Mouse (Mus musculus) common myeloid progenitor, adult 5-6 weeks (primary cell): ENCODE data around the gene Kirrel. TPM values are rescaled to one million over a fixed set of nuclear protein-coding genes. Genes with fewer than 3 reads are reported as not detected.
"Not testable (repeated sequence)": the region's sequence is repeated elsewhere in the genome, so short reads cannot be mapped to it uniquely, and the experiment has no call there.

Experiments used
- ATAC-seq: replicated peaks from 2 replicates; pipeline ENCODE4 v1.8.0; 2016; ENCODE audit warnings: low read depth, mild to moderate bottlenecking, moderate TSS enrichment, inconsistent platforms; ENCODE audit not compliant: poor library complexity, severe bottlenecking
- total RNA-seq: library from RNA; stranded (forward); fragments of 200-1000, 187-1606 nt; gene quantifications from 2 replicates; pipeline ENCODE4 v1.2.3, GENCODE M21; 2017

The Kirrel gene
- total RNA-seq, 1 experiment from 2014 or later = 0.41 TPM

GRCm38 (mm10) chr3:87149425-87149824 is 25.1 kb downstream of the Kirrel start:
- ATAC-seq = no peak

- 0 out of 2 replicates have a peak, but pooled peaks have one; percentile 29 for ATAC-seq
Observed at GRCm38 (mm10) chr3:87144476-87145240, 29.9 kb downstream of the Kirrel start.

- no peak for ATAC-seq
Observed at GRCm38 (mm10) chr3:87140284-87140683, 34.3 kb downstream of the Kirrel start.

GRCm38 (mm10) chr3:87136782-87137181 is 37.8 kb downstream of the Kirrel start:
- ATAC-seq = no peak

GRCm38 (mm10) chr3:87134951-87135350 is 39.6 kb downstream of the Kirrel start:
- no peak for ATAC-seq

GRCm38 (mm10) chr3:87131694-87132347 is 42.7 kb downstream of the Kirrel start:
- no peak for ATAC-seq

GRCm38 (mm10) chr3:87130933-87131332 is 43.6 kb downstream of the Kirrel start:
- no peak for ATAC-seq

- no peak for ATAC-seq
Observed at GRCm38 (mm10) chr3:87123795-87124194, 50.8 kb downstream of the Kirrel start.

GRCm38 (mm10) chr3:87118214-87118613 is 56.3 kb downstream of the Kirrel start:
- ATAC-seq = no peak

GRCm38 (mm10) chr3:87117632-87118031 is 56.9 kb downstream of the Kirrel start:
- no peak for ATAC-seq

- ATAC-seq = no peak
Observed at GRCm38 (mm10) chr3:87115726-87116540, 58.6 kb downstream of the Kirrel start.

GRCm38 (mm10) chr3:87115271-87115670 is 59.3 kb downstream of the Kirrel start:
- ATAC-seq = no peak

GRCm38 (mm10) chr3:87114801-87115200 is 59.7 kb downstream of the Kirrel start:
- no peak for ATAC-seq

- not testable (repeated sequence) for ATAC-seq
Observed at GRCm38 (mm10) chr3:87113881-87114280, 60.7 kb downstream of the Kirrel start.

GRCm38 (mm10) chr3:87112264-87112663 is 62.3 kb downstream of the Kirrel start:
- no peak for ATAC-seq

GRCm38 (mm10) chr3:87104856-87105255 is 69.7 kb downstream of the Kirrel start:
- ATAC-seq = no peak

- no peak for ATAC-seq
Observed at GRCm38 (mm10) chr3:87102346-87102745, 72.2 kb downstream of the Kirrel start.

- no peak for ATAC-seq
Observed at GRCm38 (mm10) chr3:87100911-87101310, 73.6 kb downstream of the Kirrel start.

GRCm38 (mm10) chr3:87097969-87098946 is 76.3 kb downstream of the Kirrel start:
- no peak for ATAC-seq

GRCm38 (mm10) chr3:87097205-87097604 is 77.3 kb downstream of the Kirrel start:
- ATAC-seq = no peak
